Mouse (Mus musculus) adipose tissue, adult 10 weeks (tissue): ENCODE measurements around the gene Ptpa. TPM values are rescaled to one million over a fixed set of nuclear protein-coding genes. Genes with fewer than 3 reads are reported as not detected.

ENCODE experiments used
- polyA plus RNA-seq: library from polyadenylated mRNA; stranded (reverse); fragments of 350-450 nt; fragmentation: Illumina TruSeq; extraction: RNeasy Lipid Tissue Mini Kit (QIAGEN cat#74804); gene quantifications from one replicate; pipeline ENCODE4 v1.2.3, GENCODE M21; 2014; ENCODE audit warnings: low read depth, low replicate concordance

Ptpa gene
- 140 TPM for polyA plus RNA-seq

DNA sequence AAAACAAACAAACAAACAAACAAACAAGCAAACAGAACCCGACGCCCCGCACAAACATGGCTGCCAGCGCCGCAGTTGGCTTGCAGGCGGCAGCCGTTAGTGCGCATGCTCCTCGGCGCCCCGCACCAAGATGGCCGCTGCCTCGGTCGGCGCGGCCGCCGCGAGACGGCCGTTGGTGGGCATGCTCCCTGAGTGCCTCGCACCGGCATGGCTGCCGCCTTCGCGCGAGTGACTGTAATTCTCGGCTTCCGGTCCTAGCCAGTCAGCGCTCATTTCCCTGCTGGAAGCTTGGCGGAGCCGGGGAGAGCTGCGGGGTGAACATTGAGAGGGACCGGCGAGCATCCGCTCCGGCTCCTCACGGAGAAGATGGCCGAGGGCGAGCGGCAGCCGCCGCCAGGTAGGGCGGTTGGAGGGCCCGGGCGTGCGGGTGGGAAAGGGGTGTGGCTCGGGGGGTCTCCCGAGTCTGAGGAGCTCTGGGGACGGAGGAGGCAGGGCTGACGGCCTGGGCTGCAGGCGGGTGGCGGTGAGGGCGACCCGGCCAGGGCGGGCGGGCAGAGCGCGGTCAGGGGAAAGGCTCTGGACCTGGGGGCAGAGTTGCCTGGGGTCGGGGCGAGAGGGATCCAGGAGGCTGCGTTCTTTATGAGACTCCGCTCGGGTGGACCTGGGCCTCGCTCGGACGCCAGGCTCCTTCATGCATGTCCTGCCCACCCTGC lies at the start of gene Ptpa:
TSS of gene Ptpa (plus strand) at position 104 of the 713 bp plus-strand sequence.

GRCm38 (mm10) chr2:30392114-30392576 lies 23.7 kb upstream of the Ptpa start, which contains the start of gene Dolpp1:
Dolpp1 (plus strand) TSS chr2:30392254.

DNA sequence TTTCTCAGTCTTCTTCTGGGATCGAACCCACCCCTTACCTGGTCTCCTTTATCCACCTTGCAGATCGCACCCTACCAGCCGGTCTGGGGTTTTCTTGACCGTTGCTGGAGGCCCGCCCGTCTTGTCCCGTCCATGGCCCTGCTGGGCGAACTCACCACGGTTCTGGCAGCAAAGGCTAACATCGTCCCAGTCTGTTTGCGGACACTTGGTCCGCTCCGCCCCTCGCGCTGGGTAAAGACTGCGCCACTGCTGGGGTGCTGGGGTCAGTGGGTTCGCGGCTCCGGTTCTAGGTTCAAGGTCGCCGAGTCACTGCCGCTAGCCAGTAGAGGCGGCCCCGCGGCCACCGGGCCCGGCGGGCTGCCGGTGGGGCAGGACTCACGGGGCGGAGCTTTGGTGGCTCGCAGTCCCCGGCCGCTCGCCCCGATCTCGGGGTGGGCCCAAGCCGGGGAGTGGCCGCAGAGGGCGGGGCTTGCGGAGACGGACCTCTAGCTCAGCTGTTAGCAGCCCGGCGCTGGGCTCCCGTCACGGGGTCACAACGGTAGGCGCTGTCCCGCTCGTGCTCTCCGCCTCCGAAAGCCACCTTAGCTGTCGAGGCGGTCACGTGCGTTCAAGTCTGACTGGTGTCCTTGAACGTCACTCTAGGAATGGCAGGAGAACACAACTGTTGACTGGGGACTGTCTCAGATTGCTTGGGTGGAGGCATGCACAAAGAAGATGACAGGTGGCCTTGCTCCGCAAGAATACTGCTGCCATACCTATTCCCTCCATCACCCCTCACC lies 493 bp upstream of the Ptpa start, which contains the start of gene Crat:
TSS of gene Crat (minus strand) at position 657 of the 779 bp plus-strand sequence.

DNA sequence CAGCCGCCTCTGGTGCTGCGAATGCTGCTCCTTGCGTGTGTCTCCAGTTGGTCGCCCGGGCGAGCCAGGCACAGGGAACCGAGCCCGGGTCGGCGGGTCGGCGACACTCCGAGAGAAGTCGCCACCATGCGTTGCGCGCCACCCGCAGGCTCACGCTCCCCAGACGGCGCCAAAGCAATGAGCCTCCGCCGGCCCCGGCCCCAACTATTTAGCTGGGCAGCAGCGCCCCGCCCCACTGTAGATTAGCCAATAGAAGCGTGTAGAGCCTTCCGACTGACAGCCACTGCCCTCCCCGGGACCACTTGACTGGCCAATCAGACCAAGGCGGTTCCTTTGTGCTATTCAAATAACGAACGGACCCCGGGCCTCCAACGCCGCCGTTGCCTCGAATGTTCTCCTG lies 58.2 kb downstream of the Ptpa start, which contains the start of gene Ier5l:
TSS of gene Ier5l (minus strand) at position 181 of the 400 bp plus-strand sequence.

Other genes with a start within 250 kb of the Ptpa start
- 14.7 TPM for gene Endog, start 244.5 kb upstream of the Ptpa start, polyA plus RNA-seq
- 24.3 TPM for gene Spout1, start 237.6 kb upstream of the Ptpa start, polyA plus RNA-seq
- gene Kyat1, start 210.2 kb upstream of the Ptpa start, polyA plus RNA-seq: 45.6 TPM
- 13.3 TPM for gene Lrrc8a, start 178.3 kb upstream of the Ptpa start, polyA plus RNA-seq
- 2.3 TPM for gene Gm28035, start 175.5 kb upstream of the Ptpa start, polyA plus RNA-seq
- gene Phyhd1, start 149.8 kb upstream of the Ptpa start, polyA plus RNA-seq: 56.8 TPM
- not detected for gene Gm28038, start 135.0 kb upstream of the Ptpa start, polyA plus RNA-seq
- gene Dolk, start 129.7 kb upstream of the Ptpa start, polyA plus RNA-seq: 34.9 TPM
- gene Nup188, start 129.6 kb upstream of the Ptpa start, polyA plus RNA-seq: 21.8 TPM
- gene Sh3glb2, start 56.7 kb upstream of the Ptpa start, polyA plus RNA-seq: 208 TPM
- 39.4 TPM for gene Miga2, start 51.8 kb upstream of the Ptpa start, polyA plus RNA-seq
- 24.6 TPM for gene Dolpp1, start 23.8 kb upstream of the Ptpa start, polyA plus RNA-seq
- gene Crat, start 226 bp upstream of the Ptpa start, polyA plus RNA-seq: 104 TPM
- gene Ier5l, start 58.2 kb downstream of the Ptpa start, polyA plus RNA-seq: 2.3 TPM
- 3.0 TPM for gene Cstad, start 179.0 kb downstream of the Ptpa start, polyA plus RNA-seq